Mouse (Mus musculus): ENCODE results near the gene Fgfr2.

GRCm38 (mm10) chr7:130930401-130930800 is 2192.7 kb downstream of the Fgfr2 start:
- TF ChIP-seq POLR2A (IDR thresholded peaks at IDR 0.05; ENCODE audit: insufficient read length, low read depth) (no peak), USF1 (IDR thresholded peaks at IDR 0.05; ENCODE audit: low read depth) (no peak), SRF (IDR thresholded peaks at IDR 0.05; ENCODE audit: control insufficient read depth, insufficient read length, low read depth) (no peak), E2F4 (IDR thresholded peaks at IDR 0.05; ENCODE audit: insufficient read depth) (no peak), POLR2AphosphoS2 (IDR thresholded peaks at IDR 0.05; ENCODE audit: insufficient read length, low read depth) (no peak), MYOG (IDR thresholded peaks at IDR 0.05; ENCODE audit: control insufficient read depth in 1 of 3, insufficient read depth in 1 of 3, insufficient read length in 2 of 3, low read depth in 2 of 3) (no peak)
